Mouse (Mus musculus) myocyte (in vitro differentiated cells): ENCODE measurements around the gene Scube3.

Experiments used
- MYOG ChIP-seq, 3 experiments: IDR thresholded peaks; one replicate each; pipeline ENCODE4 v1.6.1; 2011; ENCODE audit warnings: control low read depth in 2 of 3, low read depth in 2 of 3, mild to moderate bottlenecking in 2 of 3; ENCODE audit not compliant: insufficient read length in 2 of 3, control insufficient read depth in 1 of 3, insufficient read depth in 1 of 3
- POLR2A ChIP-seq: IDR thresholded peaks from one replicate; pipeline ENCODE4 v1.6.1; 2011; ENCODE audit warnings: low read depth, mild to moderate bottlenecking, control low read depth, moderate library complexity; ENCODE audit not compliant: insufficient read length

- no peak for TF ChIP-seq POLR2A
- TF ChIP-seq MYOG (IDR thresholded peaks at IDR 0.05; ENCODE audit: control insufficient read depth in 1 of 3, insufficient read depth in 1 of 3, insufficient read length in 2 of 3, low read depth in 2 of 3): no peak
Measured at GRCm38 (mm10) chr17:28143751-28144150, 1.8 kb downstream of the Scube3 start.
